Mouse (Mus musculus): ENCODE data around the gene Pum3. TPM values are rescaled to one million over a fixed set of nuclear protein-coding genes. Genes with fewer than 3 reads are reported as not detected.
"Not testable (repeated sequence)": the region's sequence is repeated elsewhere in the genome, so short reads cannot be mapped to it uniquely, and the experiment has no call there.

The Pum3 gene
- polyA plus RNA-seq, 1 experiment = 8.0 TPM

DNA sequence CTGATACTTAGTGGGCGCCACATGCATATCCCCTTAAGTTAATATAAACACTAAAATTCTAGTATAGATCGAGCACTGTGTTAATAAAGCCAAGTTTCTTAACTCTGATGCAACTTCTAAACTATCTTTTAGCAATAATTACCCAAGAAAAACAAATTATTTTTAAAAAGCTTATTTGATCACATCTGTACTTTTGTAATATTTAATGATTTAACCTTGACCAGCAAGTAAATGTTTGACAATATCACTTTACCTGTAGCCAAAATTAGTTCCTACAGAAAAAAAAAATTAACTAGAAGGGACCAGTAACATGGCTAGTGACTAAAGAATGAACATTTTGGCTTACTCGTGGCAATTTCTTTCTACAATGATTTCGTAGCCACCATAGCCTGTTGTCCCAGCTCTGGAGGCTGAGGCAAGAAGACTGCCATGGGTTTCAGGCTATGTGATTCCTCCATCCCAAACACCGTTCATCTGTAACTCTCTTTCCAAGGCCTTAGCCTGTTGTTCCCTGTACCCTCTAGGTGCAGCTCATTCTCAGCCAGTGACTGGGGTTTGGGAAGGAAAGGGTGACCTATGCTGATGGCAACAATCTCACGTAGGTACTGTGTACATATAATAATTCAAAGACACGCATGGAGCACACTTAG is 35.2 kb downstream of the Pum3 start:
- Histone ChIP-seq H3K36me3 (ENCODE audit: control insufficient read depth, insufficient read depth, low read length) (peaks cover 62% of the 10 kb centered on the region), H3K4me3 (ENCODE audit: low read depth, low read length) (no peak overlapping the region), H3K27me3 (ENCODE audit: control insufficient read depth, insufficient read depth, low read length) (no peaks in the 10 kb centered on the region), H3K4me1 (ENCODE audit: control insufficient read depth, insufficient read depth, insufficient read length, low read length) (no peaks in the 10 kb centered on the region), H3K27ac (ENCODE audit: insufficient read depth, low read depth, low read length) (no peak overlapping the region)
- WGBS = 91% methylated on average over 7 of the region's 7 CpGs
- TF ChIP-seq CTCF (IDR thresholded peaks at IDR 0.05; ENCODE audit: extremely low read depth, insufficient read length, insufficient replicate concordance, low read depth, low read length) (no peak), POLR2A (IDR thresholded peaks at IDR 0.05; ENCODE audit: low read depth, low read length) (no peak)

DNA sequence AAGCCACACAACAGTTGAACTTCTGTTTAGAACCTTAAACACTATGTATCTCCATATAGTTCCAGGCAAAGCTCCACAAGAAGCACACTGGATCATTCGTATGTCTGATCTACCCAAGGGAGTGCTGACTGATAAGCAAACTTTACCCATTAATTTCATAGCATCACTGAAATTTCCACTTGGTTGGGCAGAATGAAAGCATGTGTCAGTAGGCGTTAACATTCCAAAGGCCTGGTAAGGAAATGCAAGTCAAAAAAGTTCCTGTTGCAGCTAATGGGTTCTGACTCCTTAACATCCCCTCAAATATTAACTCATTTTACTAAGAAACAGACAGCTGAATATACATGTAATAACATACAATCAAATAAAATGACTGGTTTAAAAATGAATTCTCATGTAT is 37.2 kb downstream of the Pum3 start:
- Histone ChIP-seq H3K27ac (ENCODE audit: insufficient read depth, low read depth, low read length) (no peak overlapping the region), H3K36me3 (ENCODE audit: control insufficient read depth, insufficient read depth, low read length) (peaks cover 53% of the 10 kb centered on the region), H3K4me1 (ENCODE audit: control insufficient read depth, insufficient read depth, insufficient read length, low read length) (no peaks in the 10 kb centered on the region), H3K27me3 (ENCODE audit: control insufficient read depth, insufficient read depth, low read length) (no peaks in the 10 kb centered on the region), H3K4me3 (ENCODE audit: low read depth, low read length) (no peak overlapping the region)
- 90% methylated on average over 2 of the region's 2 CpGs for WGBS
- no peak for TF ChIP-seq POLR2A (IDR thresholded peaks at IDR 0.05; ENCODE audit: low read depth, low read length)

DNA sequence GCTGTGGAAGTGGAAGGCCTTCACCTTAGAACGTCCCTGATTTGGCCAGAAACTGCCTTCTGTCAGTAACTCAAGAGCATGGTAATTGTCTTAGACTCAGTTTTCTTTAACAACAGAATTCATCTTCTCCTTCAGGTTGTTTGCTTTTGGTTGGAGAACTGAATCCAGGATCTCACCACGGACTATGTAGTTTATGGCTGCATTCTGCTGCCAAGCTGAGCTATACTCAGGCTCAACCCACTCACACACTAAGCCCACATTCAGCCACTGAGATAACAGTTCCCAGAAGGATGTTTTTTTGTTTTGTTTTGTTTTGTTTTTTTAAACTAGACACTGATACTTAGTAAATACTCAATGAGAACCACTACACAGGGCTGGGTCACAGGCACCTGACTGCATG is 38.3 kb downstream of the Pum3 start:
- no peaks in the 10 kb centered on the region for H3K27me3 ChIP-seq (ENCODE audit: control insufficient read depth, insufficient read depth, low read length)
- no peak overlapping the region for H3K4me3 ChIP-seq (ENCODE audit: low read depth, low read length)
- no peak overlapping the region for H3K27ac ChIP-seq (ENCODE audit: insufficient read depth, low read depth, low read length)
- H3K36me3 ChIP-seq (ENCODE audit: control insufficient read depth, insufficient read depth, low read length) = peaks cover 48% of the 10 kb centered on the region
- H3K4me1 ChIP-seq (ENCODE audit: control insufficient read depth, insufficient read depth, insufficient read length, low read length) = no peaks in the 10 kb centered on the region
- 88% methylated on average over 2 of the region's 2 CpGs for WGBS
- no peak for TF ChIP-seq CTCF (IDR thresholded peaks at IDR 0.05; ENCODE audit: extremely low read depth, insufficient read length, insufficient replicate concordance, low read depth, low read length)
- no peak for TF ChIP-seq POLR2A (IDR thresholded peaks at IDR 0.05; ENCODE audit: low read depth, low read length)

DNA sequence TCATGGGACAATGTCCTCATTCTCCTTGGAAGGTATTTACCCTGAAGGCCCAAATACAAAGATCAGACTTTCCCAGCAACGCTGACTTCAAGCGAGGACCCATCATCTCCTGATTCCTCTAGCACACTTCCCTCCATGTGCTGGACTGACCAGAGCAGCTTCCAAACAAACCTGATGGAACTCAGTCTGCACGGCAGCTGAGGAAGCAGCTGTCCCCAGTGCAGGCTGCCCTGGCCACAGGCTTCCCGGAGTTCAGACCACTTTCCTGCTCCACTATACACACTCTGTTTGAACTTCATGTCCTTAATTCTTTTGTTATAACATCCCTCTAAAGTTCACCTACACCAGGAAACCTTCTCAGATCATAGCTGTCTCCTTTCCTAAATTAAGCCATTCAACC is 40.1 kb downstream of the Pum3 start:
- H3K36me3 ChIP-seq (ENCODE audit: control insufficient read depth, insufficient read depth, low read length) = peaks cover 50% of the 10 kb centered on the region

DNA sequence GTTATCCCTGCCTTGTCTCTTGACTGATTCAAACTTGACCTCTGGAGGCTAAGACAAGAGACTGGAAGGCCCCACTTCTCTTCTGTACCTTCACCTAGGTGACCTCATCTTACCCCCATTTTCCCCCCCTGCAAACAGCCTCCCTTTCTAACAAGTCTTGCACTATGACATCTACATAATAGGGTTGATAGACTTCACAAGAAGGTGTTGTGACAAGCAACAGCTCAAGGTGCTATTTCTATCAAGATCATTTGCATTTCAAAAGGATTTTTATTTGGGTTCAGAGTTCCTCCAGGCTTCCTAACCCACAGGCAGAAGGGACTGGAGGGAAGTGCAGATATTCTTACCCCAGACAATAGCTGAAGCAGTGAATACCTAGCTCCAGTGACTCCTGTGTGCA is 44.3 kb downstream of the Pum3 start:
- TF ChIP-seq POLR2A (IDR thresholded peaks at IDR 0.05; ENCODE audit: low read depth, low read length) (no peak), CTCF (IDR thresholded peaks at IDR 0.05; ENCODE audit: extremely low read depth, insufficient read length, insufficient replicate concordance, low read depth, low read length) (no peak)
- H3K27me3 ChIP-seq (ENCODE audit: control insufficient read depth, insufficient read depth, low read length) = no peaks in the 10 kb centered on the region

More for the DNA sequence above, 40.1 kb downstream of the Pum3 start:
- H3K27me3 ChIP-seq (ENCODE audit: control insufficient read depth, insufficient read depth, low read length); H3K4me1 ChIP-seq (ENCODE audit: control insufficient read depth, insufficient read depth, insufficient read length, low read length); H3K4me3 ChIP-seq (ENCODE audit: low read depth, low read length); H3K27ac ChIP-seq (ENCODE audit: insufficient read depth, low read depth, low read length): not testable (repeated sequence)
- 94% methylated on average over 4 of the region's 4 CpGs for WGBS

DNA sequence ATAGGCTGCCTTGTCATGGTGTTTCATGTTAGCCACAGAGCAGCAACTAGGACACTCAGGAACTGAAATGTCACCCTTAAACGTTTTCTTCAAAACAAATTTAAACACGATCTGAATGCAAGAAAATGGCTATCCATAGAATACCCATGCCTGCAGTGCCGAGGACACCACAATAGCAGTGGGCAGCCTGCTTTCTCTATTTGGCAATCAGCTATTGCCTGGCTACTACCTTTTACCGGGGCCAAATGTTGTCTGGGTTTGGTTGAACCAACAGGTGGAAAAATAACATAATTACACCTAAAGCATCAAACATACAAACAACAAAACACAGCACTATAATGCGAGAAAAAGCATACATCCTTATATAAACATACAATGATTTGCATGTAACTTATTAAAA is 46.4 kb downstream of the Pum3 start:
- Histone ChIP-seq H3K36me3 (ENCODE audit: control insufficient read depth, insufficient read depth, low read length) (peaks cover 16% of the 10 kb centered on the region), H3K4me1 (ENCODE audit: control insufficient read depth, insufficient read depth, insufficient read length, low read length) (no peaks in the 10 kb centered on the region), H3K27me3 (ENCODE audit: control insufficient read depth, insufficient read depth, low read length) (no peaks in the 10 kb centered on the region), H3K4me3 (ENCODE audit: low read depth, low read length) (no peak overlapping the region), H3K27ac (ENCODE audit: insufficient read depth, low read depth, low read length) (no peak overlapping the region)
- 90% methylated on average over 5 of the region's 5 CpGs for WGBS
- TF ChIP-seq CTCF (IDR thresholded peaks at IDR 0.05; ENCODE audit: extremely low read depth, insufficient read length, insufficient replicate concordance, low read depth, low read length) = no peak
- TF ChIP-seq POLR2A (IDR thresholded peaks at IDR 0.05; ENCODE audit: low read depth, low read length) = no peak

More for the DNA sequence above, 44.3 kb downstream of the Pum3 start:
- Histone ChIP-seq H3K27ac (ENCODE audit: insufficient read depth, low read depth, low read length) (no peak overlapping the region), H3K4me1 (ENCODE audit: control insufficient read depth, insufficient read depth, insufficient read length, low read length) (no peaks in the 10 kb centered on the region), H3K4me3 (ENCODE audit: low read depth, low read length) (no peak overlapping the region), H3K36me3 (ENCODE audit: control insufficient read depth, insufficient read depth, low read length) (peaks cover 26% of the 10 kb centered on the region)

DNA sequence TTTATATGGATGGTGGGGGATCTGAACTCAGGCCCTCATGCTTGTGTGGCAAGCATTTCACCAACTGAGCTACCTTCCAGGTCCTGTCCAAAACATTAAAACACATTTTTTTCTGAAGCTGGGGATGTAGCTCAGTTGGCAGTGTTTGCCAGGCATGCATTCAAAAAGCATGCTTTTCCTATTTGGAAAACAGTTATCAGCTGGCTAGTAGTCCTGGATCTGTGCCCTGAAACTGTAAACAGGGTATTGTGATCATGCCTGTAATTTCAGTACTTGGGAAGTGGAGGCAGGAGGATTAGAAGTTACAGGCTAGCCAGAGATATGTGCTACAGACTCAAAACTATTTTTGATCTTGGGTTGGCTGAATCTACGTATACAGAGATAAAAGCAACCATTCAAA is 47.5 kb downstream of the Pum3 start:
- Histone ChIP-seq H3K4me1 (ENCODE audit: control insufficient read depth, insufficient read depth, insufficient read length, low read length) (no peaks in the 10 kb centered on the region), H3K27ac (ENCODE audit: insufficient read depth, low read depth, low read length) (no peak overlapping the region), H3K4me3 (ENCODE audit: low read depth, low read length) (no peak overlapping the region), H3K27me3 (ENCODE audit: control insufficient read depth, insufficient read depth, low read length) (no peaks in the 10 kb centered on the region), H3K36me3 (ENCODE audit: control insufficient read depth, insufficient read depth, low read length) (peaks cover 14% of the 10 kb centered on the region)
- WGBS = 84% methylated on average over 1 of the region's 1 CpGs
- TF ChIP-seq POLR2A (IDR thresholded peaks at IDR 0.05; ENCODE audit: low read depth, low read length) = no peak
- TF ChIP-seq CTCF (IDR thresholded peaks at IDR 0.05; ENCODE audit: extremely low read depth, insufficient read length, insufficient replicate concordance, low read depth, low read length) = no peak

All from small intestine, adult 2 months (tissue).